ENCODE assay signal across 7 mouse cellular contexts in the genomic region with DNA sequence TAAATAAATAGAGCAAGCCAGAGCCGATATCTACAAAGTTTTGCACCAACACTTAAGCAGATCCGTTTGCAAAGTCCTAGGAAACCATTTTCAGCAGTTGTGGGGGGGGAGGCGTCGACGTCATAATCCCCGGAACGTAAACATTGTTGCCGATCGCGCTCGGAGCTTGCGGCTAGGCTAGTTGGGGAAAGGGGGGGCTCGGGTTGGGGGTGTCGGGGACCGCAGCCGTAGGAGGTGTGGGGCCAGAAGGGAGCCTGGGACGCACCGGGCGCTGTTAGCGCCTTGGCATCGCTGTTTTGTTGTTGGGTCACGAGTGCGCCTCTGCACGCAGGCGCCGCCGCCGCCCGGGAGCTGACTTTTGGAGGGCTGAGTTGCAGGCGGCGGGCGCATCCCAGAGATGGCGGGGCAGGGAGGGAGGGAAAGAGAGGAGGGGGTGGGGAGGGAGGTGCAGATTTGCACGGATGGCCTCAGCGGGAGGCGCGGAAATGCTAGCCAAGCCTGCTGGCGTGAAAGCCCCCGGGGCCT. TPM values are rescaled to one million over a fixed set of nuclear protein-coding genes. Genes with fewer than 3 reads are reported as not detected.
DNase-seq lines count a peak whose midpoint lies in the region; ATAC-seq lines count a peak whose summit lies in the region.

No protein-coding gene starts in this region.

- no peaks in the 10 kb centered on the region for H3K36me3 ChIP-seq in intestine, embryonic 16.5 days (ENCODE audit: control insufficient read depth, insufficient read depth, low read length)
- H3K36me3 ChIP-seq in limb, embryonic 12.5 days, result peaks cover 3% of the 10 kb centered on the region; the same call in 1 of the 2 replicates
- no peaks in the 10 kb centered on the region for H3K36me3 ChIP-seq in midbrain, embryonic 13.5 days

- peak; percentile 64 for ATAC-seq in common myeloid progenitor, adult 5-6 weeks (replicated peaks; ENCODE audit: low read depth, poor library complexity, severe bottlenecking)
- ATAC-seq in intestine, embryonic 16.5 days, result peak; percentile 59
- peak; percentile 23; the same call in 1 of the 2 replicates for ATAC-seq in limb, embryonic 12.5 days (ENCODE audit: insufficient number of reproducible peaks, insufficient read depth, low FRiP score, low TSS enrichment, low read depth)
- ATAC-seq in midbrain, embryonic 13.5 days, result peak; percentile 70

- peak overlapping the region; percentile 76 for H3K4me3 ChIP-seq in intestine, embryonic 16.5 days (ENCODE audit: low read length)
- H3K4me3 ChIP-seq in limb, embryonic 12.5 days (replicated peaks), result peak overlapping the region; percentile 71
- peak overlapping the region; percentile 68 for H3K4me3 ChIP-seq in midbrain, embryonic 13.5 days (replicated peaks)

- H3K9me3 ChIP-seq in intestine, embryonic 16.5 days (ENCODE audit: control insufficient read depth, low read length), result no peaks in the 10 kb centered on the region
- no peaks in the 10 kb centered on the region for H3K9me3 ChIP-seq in limb, embryonic 12.5 days
- H3K9me3 ChIP-seq in midbrain, embryonic 13.5 days, result no peaks in the 10 kb centered on the region

- H3K4me1 ChIP-seq in intestine, embryonic 16.5 days (ENCODE audit: control insufficient read depth, insufficient read depth, low read length), result peaks cover 22% of the 10 kb centered on the region
- peaks cover 59% of the 10 kb centered on the region for H3K4me1 ChIP-seq in limb, embryonic 12.5 days (replicated peaks)
- peaks cover 61% of the 10 kb centered on the region for H3K4me1 ChIP-seq in midbrain, embryonic 13.5 days (replicated peaks)

- DNase-seq in adrenal gland, adult (ENCODE audit: inconsistent age in 2 of 2, low spot score in 1 of 2), result peak; percentile 71 to 88
- DNase-seq in gastrocnemius, postnatal 4 days (ENCODE audit: low spot score in 2 of 2), result peak; percentile 63 to 79
- peak; percentile 32 for DNase-seq in spleen, adult 12 weeks (ENCODE audit: low spot score)

- peak overlapping the region; percentile 97 for H3K4me2 ChIP-seq in intestine, embryonic 16.5 days (ENCODE audit: low read depth, low read length)
- peak overlapping the region; percentile 99 for H3K4me2 ChIP-seq in limb, embryonic 12.5 days
- H3K4me2 ChIP-seq in midbrain, embryonic 13.5 days (replicated peaks), result peak overlapping the region; percentile 99

- peak overlapping the region; percentile 74 for H3K27ac ChIP-seq in intestine, embryonic 16.5 days (ENCODE audit: low read length)
- peak overlapping the region; percentile 92 for H3K27ac ChIP-seq in limb, embryonic 12.5 days
- peak overlapping the region; percentile 84 for H3K27ac ChIP-seq in midbrain, embryonic 13.5 days

- no peaks in the 10 kb centered on the region for H3K27me3 ChIP-seq in intestine, embryonic 16.5 days (replicated peaks; ENCODE audit: control insufficient read depth, insufficient read depth, low read length)
- H3K27me3 ChIP-seq in limb, embryonic 12.5 days, result no peaks in the 10 kb centered on the region
- H3K27me3 ChIP-seq in midbrain, embryonic 13.5 days, result 0 out of 2 replicates have a peak, but pooled peaks cover 2% of the 10 kb centered on the region

- peak overlapping the region; percentile 84 for H3K9ac ChIP-seq in intestine, embryonic 16.5 days (ENCODE audit: low read depth, low read length)
- H3K9ac ChIP-seq in limb, embryonic 12.5 days (replicated peaks), result peak overlapping the region; percentile 76
- peak overlapping the region; percentile 82 for H3K9ac ChIP-seq in midbrain, embryonic 13.5 days (replicated peaks)

- under 1% methylated on average over 39 of the region's 39 CpGs for whole genome bisulfite sequencing in intestine, embryonic 16.5 days
- 2% methylated on average over 32 of the region's 39 CpGs for WGBS in limb, embryonic 12.5 days
- WGBS in midbrain, embryonic 13.5 days, result under 1% methylated on average over 25 of the region's 39 CpGs

RNA-seq across cellular contexts. Expression of a gene that starts 0.6 kb away (rescaled TPM):
- total RNA-seq in common myeloid progenitor, adult 5-6 weeks (2017), result 60.6 and 72.8 TPM in 2 replicates
- 10 to 100 TPM; 26.0 to 31.7 TPM for total RNA-seq in gastrocnemius, postnatal 4 days (2021)
- 21.6 and 22.4 TPM in 2 replicates for polyA plus RNA-seq in intestine, embryonic 16.5 days (2015; fragmentation: Nextera tagmentation; extraction: Ambion mirVana)
- polyA plus RNA-seq in limb, embryonic 12.5 days (2016; fragmentation: Nextera tagmentation; extraction: Ambion mirVana), result 85.5 and 87.7 TPM in 2 replicates
- polyA plus RNA-seq in midbrain, embryonic 13.5 days (2015; fragmentation: Nextera tagmentation; extraction: Ambion mirVana), result 116 and 117 TPM in 2 replicates

RNA-seq across cellular contexts. Expression of a gene that starts 25.8 kb away (rescaled TPM):
- total RNA-seq in common myeloid progenitor, adult 5-6 weeks (2017), result 10.6 and 13.0 TPM in 2 replicates
- total RNA-seq in gastrocnemius, postnatal 4 days (2021), result 10 to 100 TPM; 46.2 to 53.8 TPM
- 20.1 and 21.9 TPM in 2 replicates for polyA plus RNA-seq in intestine, embryonic 16.5 days (2015; fragmentation: Nextera tagmentation; extraction: Ambion mirVana)
- 14.3 and 14.6 TPM in 2 replicates for polyA plus RNA-seq in limb, embryonic 12.5 days (2016; fragmentation: Nextera tagmentation; extraction: Ambion mirVana)
- 8.6 and 10.5 TPM in 2 replicates for polyA plus RNA-seq in midbrain, embryonic 13.5 days (2015; fragmentation: Nextera tagmentation; extraction: Ambion mirVana)

RNA-seq across cellular contexts. Expression of a gene that starts 57.8 kb away (rescaled TPM):
- total RNA-seq in common myeloid progenitor, adult 5-6 weeks (2017), result not detected in 2 replicates
- total RNA-seq in gastrocnemius, postnatal 4 days (2021), result not detected
- 0.57 TPM in 1 of 2 replicates, not detected in the other for polyA plus RNA-seq in intestine, embryonic 16.5 days (2015; fragmentation: Nextera tagmentation; extraction: Ambion mirVana)
- not detected in 2 replicates for polyA plus RNA-seq in limb, embryonic 12.5 days (2016; fragmentation: Nextera tagmentation; extraction: Ambion mirVana)
- 0.32 TPM in 1 of 2 replicates, not detected in the other for polyA plus RNA-seq in midbrain, embryonic 13.5 days (2015; fragmentation: Nextera tagmentation; extraction: Ambion mirVana)

Comparison
In these comparisons a context has a peak if more than half of its experiments do, and no peak if none do; other contexts are left out.
1. Peak in every context shown above with its lines: DNase-seq, ATAC-seq, H3K4me3 ChIP-seq and H3K27ac ChIP-seq.